Mouse (Mus musculus) forebrain, embryonic 12.5 days (tissue): ENCODE data around the gene Ush2a. TPM values are rescaled to one million over a fixed set of nuclear protein-coding genes. Genes with fewer than 3 reads are reported as not detected.

ENCODE experiments used
- ATAC-seq: fragments of 200-750 bp; cut with Nextera tagmentation; 2 replicates; pipeline ENCODE4 v1.8.0; 2017; ENCODE audit warnings: moderate TSS enrichment; ENCODE audit not compliant: low FRiP score
- H3K27ac ChIP-seq: fragments of 300-500 bp; sonication (generic); 2 replicates; pipeline ENCODE4 v1.5.1; 2016; ENCODE audit warnings: mild to moderate bottlenecking
- H3K27me3 ChIP-seq: fragments of 300-500 bp; sonication (generic); 2 replicates; pipeline ENCODE4 v1.6.1; 2016; ENCODE audit warnings: mild to moderate bottlenecking
- H3K36me3 ChIP-seq: fragments of 300-500 bp; sonication (generic); replicated peaks from 2 replicates; pipeline ENCODE4 v1.6.1; 2016; ENCODE audit warnings: mild to moderate bottlenecking
- H3K4me1 ChIP-seq: fragments of 300-500 bp; sonication (generic); 2 replicates; pipeline ENCODE4 v1.6.1; 2016
- H3K4me2 ChIP-seq: fragments of 300-500 bp; sonication (generic); 2 replicates; pipeline ENCODE4 v1.6.1; 2016; ENCODE audit warnings: mild to moderate bottlenecking, moderate library complexity
- H3K4me3 ChIP-seq: fragments of 300-500 bp; sonication (generic); replicated peaks from 2 replicates; pipeline ENCODE4 v1.5.1; 2016; ENCODE audit warnings: mild to moderate bottlenecking
- H3K9ac ChIP-seq: fragments of 300-500 bp; sonication (generic); 2 replicates; pipeline ENCODE4 v1.6.1; 2016; ENCODE audit warnings: mild to moderate bottlenecking
- H3K9me3 ChIP-seq: fragments of 300-500 bp; sonication (generic); 2 replicates; pipeline ENCODE4 v1.6.1; 2016
- WGBS: fragments of 180-500 bp; shearing (Covaris S2); methylation state at CpG from one replicate; pipeline ENCODE4 v1.1.7; 2016; 5-methylcytosine and 5-hydroxymethylcytosine counted together
- polyA plus RNA-seq: library from polyadenylated mRNA; unstranded; fragments of >200 nt; fragmentation: Nextera tagmentation; extraction: Ambion mirVana; gene quantifications from 2 replicates; pipeline ENCODE4 v1.2.1, GENCODE M21; 2016

Ush2a gene
- polyA plus RNA-seq, 1 experiment from 2014 or later: 0.13 TPM

DNA sequence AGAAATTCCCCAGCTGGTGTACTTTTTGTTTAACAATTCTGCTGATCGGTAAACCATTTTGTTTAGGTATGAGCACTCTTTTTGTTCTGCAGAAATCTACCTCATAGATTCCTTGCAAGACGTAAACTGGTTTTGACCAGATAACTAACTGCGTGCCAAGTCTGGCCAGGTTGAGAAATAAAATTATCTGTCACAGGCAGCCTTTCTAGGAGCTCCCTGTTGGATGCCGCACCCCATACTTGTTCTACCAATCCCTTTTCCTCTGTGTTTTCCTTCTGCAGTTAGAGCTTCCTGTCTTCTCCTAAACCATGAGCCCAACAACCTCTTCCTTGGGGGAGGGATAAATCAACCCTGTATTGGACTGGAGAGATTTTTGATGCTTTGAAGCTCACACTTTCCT, 145.4 kb downstream of the Ush2a start:
- no peak overlapping the region for H3K4me3 ChIP-seq
- no peak overlapping the region for H3K9ac ChIP-seq
- 93% methylated on average over 4 of the region's 4 CpGs for WGBS
- H3K4me2 ChIP-seq: no peak overlapping the region
- no peak for ATAC-seq
- no peak overlapping the region for H3K27ac ChIP-seq
- no peaks in the 10 kb centered on the region for H3K4me1 ChIP-seq
- no peaks in the 10 kb centered on the region for H3K9me3 ChIP-seq
- H3K27me3 ChIP-seq: no peaks in the 10 kb centered on the region; the same call in 1 of the 2 replicates
- no peaks in the 10 kb centered on the region for H3K36me3 ChIP-seq

DNA sequence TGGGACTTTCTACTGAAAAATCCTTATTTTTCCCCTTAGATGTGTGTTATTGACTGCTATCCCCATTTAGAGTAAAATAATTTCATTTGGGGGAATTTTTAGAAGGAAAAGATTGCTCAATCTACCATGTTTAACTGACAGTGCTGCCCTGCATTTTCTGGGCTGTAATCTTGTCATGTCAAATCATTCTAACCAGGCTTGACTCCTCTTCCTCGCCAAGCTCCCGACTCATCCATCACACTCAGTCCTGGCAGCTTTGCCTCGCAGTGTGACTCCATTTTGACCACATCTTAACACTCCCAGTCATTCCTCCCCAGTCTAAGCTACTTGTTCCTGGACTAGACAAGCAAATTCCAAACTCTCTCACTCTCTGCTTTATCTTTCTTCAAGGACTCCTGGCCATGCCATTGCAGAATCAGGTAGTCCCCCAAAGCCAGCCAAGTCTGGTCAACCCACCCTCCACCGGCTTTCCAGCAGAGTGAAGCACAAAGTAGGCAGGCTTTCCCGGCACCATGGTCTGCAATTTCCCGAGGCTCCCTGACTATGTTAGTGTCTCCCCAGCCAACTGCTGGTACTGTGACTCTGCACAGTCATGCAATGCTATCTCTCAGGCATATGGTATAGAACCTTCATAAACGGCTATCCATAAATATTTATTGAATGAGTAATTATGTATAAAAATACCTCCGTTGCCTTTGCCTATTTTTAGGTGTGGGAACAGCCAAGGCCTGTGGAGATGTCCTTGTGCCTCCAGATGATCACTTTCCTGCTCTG, 146.0 kb downstream of the Ush2a start:
- Histone ChIP-seq H3K4me2 (no peak overlapping the region), H3K27ac (no peak overlapping the region), H3K4me1 (no peaks in the 10 kb centered on the region), H3K9ac (no peak overlapping the region), H3K9me3 (no peaks in the 10 kb centered on the region), H3K4me3 (no peak overlapping the region), H3K36me3 (no peaks in the 10 kb centered on the region), H3K27me3 (no peaks in the 10 kb centered on the region; the same call in 1 of the 2 replicates)
- ATAC-seq: no peak
- 92% methylated on average over 8 of the region's 8 CpGs for WGBS

DNA sequence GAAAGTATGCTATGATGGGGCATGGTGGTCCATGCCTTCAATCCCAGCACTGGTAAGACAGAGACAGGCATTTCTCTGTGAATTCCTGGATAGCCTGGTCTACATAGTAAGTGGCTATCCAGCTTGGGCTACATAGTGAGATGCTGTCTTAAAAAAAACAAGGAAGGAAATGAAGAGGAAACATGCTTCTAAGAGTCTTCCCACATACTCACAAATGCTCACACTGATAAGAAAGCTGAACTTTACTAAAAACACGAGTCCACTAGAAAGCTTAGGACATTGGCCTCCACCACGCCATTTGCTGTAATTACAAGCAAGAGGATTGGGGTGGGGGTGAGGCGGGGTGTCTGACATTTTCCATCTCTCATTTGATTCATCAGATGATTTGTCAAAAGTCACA, 148.7 kb downstream of the Ush2a start:
- Histone ChIP-seq H3K4me3 (no peak overlapping the region), H3K27ac (no peak overlapping the region), H3K4me1 (no peaks in the 10 kb centered on the region), H3K27me3 (no peaks in the 10 kb centered on the region; the same call in 1 of the 2 replicates), H3K9ac (no peak overlapping the region), H3K4me2 (no peak overlapping the region), H3K36me3 (no peaks in the 10 kb centered on the region), H3K9me3 (no peaks in the 10 kb centered on the region)
- ATAC-seq: no peak
- 97% methylated on average over 3 of the region's 3 CpGs for WGBS

DNA sequence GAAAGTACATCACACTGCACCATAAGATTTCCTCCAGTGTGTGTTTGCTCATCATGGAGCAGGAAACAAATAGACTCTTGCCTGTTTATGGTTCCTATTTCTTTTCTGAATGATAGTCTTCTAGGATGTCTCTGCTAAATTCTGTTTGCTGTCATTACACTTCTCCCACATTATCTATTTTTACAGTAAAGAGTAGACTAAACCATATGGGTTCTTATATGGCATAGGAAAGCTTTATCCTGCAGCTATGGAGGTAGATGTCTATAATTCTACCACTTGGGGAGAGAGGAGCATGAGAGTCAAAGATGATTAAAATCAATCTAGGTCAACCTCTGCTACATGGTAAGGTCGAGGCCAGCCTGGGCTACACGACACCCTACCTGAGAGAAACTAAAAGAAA, 158.7 kb downstream of the Ush2a start:
- Histone ChIP-seq H3K4me1 (no peaks in the 10 kb centered on the region), H3K27ac (no peak overlapping the region), H3K36me3 (no peaks in the 10 kb centered on the region), H3K4me3 (no peak overlapping the region), H3K9me3 (no peaks in the 10 kb centered on the region), H3K27me3 (no peaks in the 10 kb centered on the region), H3K9ac (no peak overlapping the region), H3K4me2 (no peak overlapping the region)
- ATAC-seq: no peak
- 85% methylated on average over 2 of the region's 2 CpGs for WGBS

DNA sequence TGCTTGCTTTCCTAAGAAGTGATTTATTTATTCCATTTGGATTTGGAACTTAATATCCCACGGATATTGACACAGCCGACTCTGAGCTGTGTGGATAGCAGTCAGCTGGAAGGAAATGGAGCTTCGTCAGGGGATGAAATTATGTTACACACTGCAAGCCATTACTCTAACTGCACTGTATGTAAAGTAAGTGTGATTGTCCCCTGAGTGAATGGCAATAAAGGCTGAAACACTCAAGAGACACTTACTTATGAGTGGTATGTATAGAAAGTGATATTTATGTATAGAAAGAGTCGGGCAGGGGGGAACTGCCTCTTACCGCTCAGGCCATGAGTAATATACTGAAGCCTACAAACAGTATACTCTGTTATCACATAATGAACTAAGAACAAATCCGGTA, 166.3 kb downstream of the Ush2a start:
- H3K4me3 ChIP-seq: no peak overlapping the region
- no peaks in the 10 kb centered on the region for H3K9me3 ChIP-seq
- no peak overlapping the region for H3K27ac ChIP-seq
- 83% methylated on average over 6 of the region's 6 CpGs for WGBS
- H3K36me3 ChIP-seq: no peaks in the 10 kb centered on the region
- no peak overlapping the region for H3K4me2 ChIP-seq
- no peak overlapping the region for H3K9ac ChIP-seq
- H3K4me1 ChIP-seq: no peaks in the 10 kb centered on the region
- no peaks in the 10 kb centered on the region for H3K27me3 ChIP-seq
- no peak for ATAC-seq

DNA sequence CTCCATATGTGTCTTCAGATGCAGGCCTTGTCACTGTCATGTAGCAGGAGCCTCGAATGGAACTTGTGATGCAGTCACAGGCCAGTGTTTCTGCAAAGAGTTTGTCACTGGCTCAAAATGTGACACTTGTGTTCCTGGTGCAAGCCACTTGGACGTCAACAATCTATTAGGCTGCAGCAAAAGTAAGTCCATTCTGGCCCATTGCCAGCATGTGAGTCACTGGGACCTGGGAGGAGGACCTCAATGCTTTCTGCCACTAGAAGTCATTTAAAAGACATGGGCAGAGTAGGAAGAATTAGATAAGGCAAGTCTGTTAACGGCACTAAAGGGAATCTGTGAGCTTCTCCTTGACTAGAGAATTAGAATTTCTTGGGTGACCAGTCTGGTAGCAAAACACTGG, 168.9 kb downstream of the Ush2a start:
- ATAC-seq: no peak
- H3K36me3 ChIP-seq: no peaks in the 10 kb centered on the region
- no peak overlapping the region for H3K4me2 ChIP-seq
- H3K27me3 ChIP-seq: no peaks in the 10 kb centered on the region
- no peak overlapping the region for H3K27ac ChIP-seq
- H3K4me3 ChIP-seq: no peak overlapping the region
- H3K9ac ChIP-seq: no peak overlapping the region
- H3K4me1 ChIP-seq: no peaks in the 10 kb centered on the region
- WGBS: 68% methylated on average over 3 of the region's 3 CpGs
- no peaks in the 10 kb centered on the region for H3K9me3 ChIP-seq

DNA sequence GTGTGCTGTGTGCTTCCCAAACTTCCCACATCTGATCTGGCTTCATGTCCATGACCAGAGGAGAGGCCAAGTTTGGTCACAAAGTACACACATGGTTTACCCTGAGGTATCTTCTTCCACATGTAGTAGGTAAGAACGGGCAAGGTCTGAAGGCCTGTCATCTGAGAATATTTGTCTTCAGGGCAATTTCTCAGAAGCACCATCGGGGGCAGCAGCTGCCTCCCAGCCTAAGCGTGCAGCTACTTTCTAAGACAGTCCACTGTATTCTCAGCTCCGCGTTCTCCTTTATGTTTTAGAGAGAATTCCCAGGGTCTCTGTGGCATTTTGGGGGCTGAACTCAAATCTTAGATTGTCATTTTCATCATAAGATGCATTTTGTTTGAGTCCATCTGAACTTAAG, 186.1 kb downstream of the Ush2a start:
- 75% methylated on average over 5 of the region's 5 CpGs for WGBS

DNA sequence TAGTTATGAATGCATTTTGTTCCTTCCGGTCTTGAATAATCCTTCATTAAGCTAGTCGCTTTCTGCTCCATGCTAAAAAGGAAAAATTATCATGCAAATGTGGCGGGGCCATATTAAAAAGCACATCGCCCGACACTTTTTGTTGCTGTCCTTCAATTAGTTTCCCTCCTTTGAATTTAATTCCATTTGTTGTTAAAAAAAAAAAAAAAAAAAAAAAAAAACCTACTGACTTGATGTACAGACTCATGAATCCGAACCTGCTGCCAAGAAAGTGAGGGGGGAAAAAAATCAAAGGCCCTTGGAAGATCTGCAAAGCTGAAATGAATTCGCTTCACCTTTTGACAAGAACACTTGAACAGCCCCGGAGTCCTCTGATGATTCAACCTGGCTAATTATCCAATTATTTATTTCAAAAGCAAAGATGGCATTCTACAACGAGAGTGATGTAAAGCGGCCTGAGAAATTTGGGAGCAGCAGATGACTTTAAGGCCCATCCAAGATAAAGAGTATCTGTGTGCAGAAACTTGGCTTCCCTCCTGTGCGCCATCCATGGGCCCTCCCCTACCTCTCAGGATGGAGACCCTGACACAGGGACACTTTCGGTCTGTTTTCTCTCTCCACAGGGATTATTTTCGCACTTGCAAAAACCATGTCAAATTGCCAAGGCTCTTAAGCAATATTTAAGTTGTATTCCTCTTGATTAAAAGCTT, 194.8 kb downstream of the Ush2a start:
- H3K9me3 ChIP-seq: no peaks in the 10 kb centered on the region
- 0 out of 2 replicates have a peak overlapping the region, but pooled peaks have one; percentile 17 for H3K4me2 ChIP-seq
- H3K27me3 ChIP-seq: peaks cover 22% of the 10 kb centered on the region
- ATAC-seq: peak; percentile 62; the same call in 1 of the 2 replicates
- H3K9ac ChIP-seq: no peak overlapping the region
- H3K4me1 ChIP-seq: peaks cover 16% of the 10 kb centered on the region
- 20% methylated on average over 13 of the region's 13 CpGs for WGBS
- no peaks in the 10 kb centered on the region for H3K36me3 ChIP-seq
- H3K4me3 ChIP-seq: no peak overlapping the region
- H3K27ac ChIP-seq: no peak overlapping the region

More for the DNA sequence above, 186.1 kb downstream of the Ush2a start:
- H3K4me2 ChIP-seq: no peak overlapping the region
- no peak overlapping the region for H3K27ac ChIP-seq
- no peaks in the 10 kb centered on the region for H3K4me1 ChIP-seq
- no peaks in the 10 kb centered on the region for H3K27me3 ChIP-seq
- H3K9ac ChIP-seq: no peak overlapping the region
- no peak for ATAC-seq
- H3K4me3 ChIP-seq: no peak overlapping the region
- H3K9me3 ChIP-seq: no peaks in the 10 kb centered on the region
- H3K36me3 ChIP-seq: no peaks in the 10 kb centered on the region

DNA sequence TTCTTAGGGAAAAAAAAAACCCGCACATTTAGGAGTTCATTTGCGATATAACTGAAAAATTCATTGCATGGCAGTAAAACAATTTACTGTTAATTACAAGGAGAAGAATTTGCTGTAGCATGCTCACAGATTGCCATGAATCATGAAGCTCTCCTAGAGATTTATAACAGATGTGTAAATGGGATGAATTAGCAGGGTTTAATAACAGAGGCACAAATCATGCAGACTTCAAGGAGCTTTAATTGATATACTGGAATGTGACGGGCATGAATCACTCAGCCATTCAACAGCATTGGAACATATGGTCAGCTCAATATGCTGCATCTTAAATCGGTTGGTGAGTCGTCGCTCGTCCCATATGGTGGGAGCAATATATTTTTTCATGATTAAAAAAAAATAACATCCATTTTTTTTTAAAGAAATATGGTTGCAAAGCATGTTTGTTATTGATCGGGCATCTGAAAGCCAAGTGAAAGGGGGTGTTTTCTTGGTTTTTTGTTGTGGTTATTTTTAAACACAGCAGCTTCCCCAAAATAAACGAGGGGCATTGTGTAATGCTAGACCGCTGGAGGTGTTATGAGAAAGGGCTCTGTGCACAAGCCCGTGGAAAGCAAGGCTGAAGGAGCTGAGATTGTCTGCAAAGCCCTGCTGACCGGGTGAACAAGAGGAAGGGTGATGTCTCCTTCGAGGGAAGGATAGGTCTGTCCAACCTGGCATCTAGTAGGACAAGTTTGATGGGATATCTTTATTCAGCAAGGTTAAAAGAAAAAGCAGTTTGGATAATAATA, 195.6 kb downstream of the Ush2a start:
- Histone ChIP-seq H3K36me3 (no peaks in the 10 kb centered on the region), H3K27ac (no peak overlapping the region; the same call in 1 of the 2 replicates), H3K4me1 (peaks cover 16% of the 10 kb centered on the region), H3K9me3 (no peaks in the 10 kb centered on the region), H3K9ac (no peak overlapping the region), H3K27me3 (peaks cover 22% of the 10 kb centered on the region), H3K4me2 (no peak overlapping the region; the same call in 1 of the 2 replicates), H3K4me3 (no peak overlapping the region)
- ATAC-seq: peak; percentile 67; the same call in 1 of the 2 replicates
- WGBS: 30% methylated on average over 13 of the region's 13 CpGs

DNA sequence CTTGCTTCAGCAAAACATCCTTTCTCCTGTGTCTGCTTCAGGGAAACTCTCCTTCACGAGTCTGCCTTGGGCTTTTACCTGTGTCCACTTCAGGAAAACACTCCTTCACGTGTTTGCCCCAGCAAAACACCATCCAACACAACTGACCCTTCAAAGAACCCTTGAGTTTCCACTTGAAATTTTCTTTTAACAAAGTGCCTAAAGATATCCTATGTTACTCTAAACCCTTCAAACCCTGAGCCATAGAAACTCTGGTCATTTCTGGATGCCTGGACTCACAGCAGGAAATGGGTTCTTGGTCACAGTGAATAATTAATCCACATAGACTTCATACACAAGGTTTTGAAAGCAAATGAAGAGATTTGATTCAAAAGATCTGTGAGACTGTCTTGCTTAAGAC, 199.4 kb downstream of the Ush2a start:
- Histone ChIP-seq H3K27me3 (peaks cover 10% of the 10 kb centered on the region; the same call in 1 of the 2 replicates), H3K27ac (no peak overlapping the region), H3K36me3 (no peaks in the 10 kb centered on the region), H3K4me1 (peaks cover 16% of the 10 kb centered on the region), H3K4me2 (no peak overlapping the region), H3K4me3 (no peak overlapping the region), H3K9me3 (no peaks in the 10 kb centered on the region), H3K9ac (no peak overlapping the region)
- ATAC-seq: no peak
- WGBS: 68% methylated on average over 2 of the region's 2 CpGs

DNA sequence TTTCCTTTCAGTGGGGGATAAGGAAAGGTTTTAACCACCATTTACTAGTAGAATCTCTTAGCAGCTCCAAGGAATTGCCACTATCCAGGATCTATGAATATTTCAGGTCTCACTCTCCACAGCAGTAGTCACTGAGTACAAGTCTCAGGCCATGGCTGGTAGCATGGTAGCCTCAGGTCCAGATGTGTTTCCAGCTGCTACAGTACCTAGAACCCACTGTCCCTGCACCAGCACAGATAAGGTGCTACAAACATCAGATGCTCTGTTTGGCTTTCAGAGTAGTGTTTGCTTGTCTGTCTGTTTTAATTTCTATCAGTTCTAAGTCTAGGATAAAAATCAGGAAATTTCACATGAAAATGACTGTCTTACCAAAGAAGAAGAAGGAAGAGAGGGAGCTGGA, 202.8 kb downstream of the Ush2a start:
- Histone ChIP-seq H3K27ac (no peak overlapping the region), H3K36me3 (no peaks in the 10 kb centered on the region), H3K9ac (no peak overlapping the region), H3K9me3 (no peaks in the 10 kb centered on the region), H3K4me2 (no peak overlapping the region), H3K4me1 (no peaks in the 10 kb centered on the region), H3K27me3 (peaks cover 7% of the 10 kb centered on the region; the same call in 1 of the 2 replicates), H3K4me3 (no peak overlapping the region)
- ATAC-seq: no peak

DNA sequence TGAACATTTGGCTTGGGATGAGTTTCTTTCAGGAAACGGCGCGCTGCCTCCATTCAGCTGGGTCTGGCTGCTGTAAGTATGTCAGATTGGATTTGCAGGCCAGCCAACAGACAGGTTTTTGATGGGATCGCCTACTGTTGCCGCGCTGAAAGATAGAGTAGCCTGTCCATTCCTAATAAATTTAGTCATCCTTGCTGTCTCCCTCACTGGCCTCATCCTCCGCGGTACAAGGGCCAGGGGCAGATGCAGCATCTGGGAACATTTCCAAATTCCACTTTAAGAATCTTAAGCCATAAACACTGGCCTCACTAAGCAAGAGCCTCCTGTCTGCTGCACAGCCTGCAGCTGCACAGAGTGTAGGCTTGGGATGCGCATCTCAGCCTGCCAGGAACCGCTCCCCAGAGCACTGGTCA, 206.6 kb downstream of the Ush2a start:
- H3K27ac ChIP-seq: no peak overlapping the region
- H3K4me3 ChIP-seq: no peak overlapping the region
- H3K27me3 ChIP-seq: no peaks in the 10 kb centered on the region
- no peaks in the 10 kb centered on the region for H3K4me1 ChIP-seq
- no peak overlapping the region for H3K9ac ChIP-seq
- 90% methylated on average over 10 of the region's 10 CpGs for WGBS
- ATAC-seq: no peak
- no peaks in the 10 kb centered on the region for H3K36me3 ChIP-seq
- H3K9me3 ChIP-seq: no peaks in the 10 kb centered on the region
- H3K4me2 ChIP-seq: no peak overlapping the region
